Mouse (Mus musculus): Measurements from ENCODE around the gene Adam11. TPM values are rescaled to one million over a fixed set of nuclear protein-coding genes. Genes with fewer than 3 reads are reported as not detected.

The Adam11 gene
- total and polyA plus RNA-seq, 2 experiments from 2014 or later = 22.3 to 46.9 TPM

DNA sequence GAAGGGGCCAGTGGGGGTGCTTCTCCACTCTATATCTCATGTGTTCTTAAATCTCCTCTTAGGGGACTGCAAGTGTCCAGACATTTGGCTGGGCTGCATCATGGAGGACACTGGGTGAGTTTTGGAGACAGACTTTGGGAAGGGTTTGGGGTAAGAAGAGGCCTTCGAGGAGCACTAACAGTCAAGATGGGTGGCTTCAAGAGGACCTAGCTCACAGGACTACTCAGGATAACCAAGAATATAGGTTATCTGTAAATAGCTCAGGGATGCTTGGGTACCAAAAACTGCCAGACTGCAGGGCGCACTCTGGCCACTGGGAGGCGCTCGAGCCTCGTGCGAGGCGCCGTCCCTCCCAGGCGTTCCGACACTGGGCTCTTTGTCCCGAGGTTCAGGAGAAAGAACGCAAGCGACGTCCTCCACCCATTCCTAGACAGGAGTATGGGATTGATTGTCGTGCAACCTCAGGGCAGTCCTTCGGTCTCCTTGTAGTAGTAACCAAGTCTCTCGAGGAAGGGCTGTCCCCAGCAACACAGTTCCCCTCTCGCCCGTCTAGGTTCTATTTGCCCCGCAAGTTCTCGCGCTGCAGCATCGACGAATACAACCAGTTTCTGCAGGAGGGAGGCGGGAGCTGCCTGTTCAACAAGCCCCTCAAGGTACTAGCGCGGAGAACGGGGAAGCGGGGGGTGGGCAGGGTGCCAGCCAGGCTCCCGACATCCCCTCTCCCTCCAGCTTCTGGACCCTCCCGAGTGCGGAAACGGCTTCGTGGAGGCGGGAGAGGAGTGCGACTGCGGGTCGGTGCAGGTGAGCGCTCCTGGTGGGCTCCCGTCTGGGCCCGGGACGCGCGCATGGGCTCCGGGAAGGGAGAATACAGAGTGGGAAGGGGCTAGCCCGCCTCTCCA, 12.7 kb downstream of the Adam11 start:
- H3K9ac ChIP-seq (replicated peaks; ENCODE audit: low read length, poor library complexity, severe bottlenecking) = peak overlapping the region; percentile 80
- peaks cover 23% of the 10 kb centered on the region for H3K36me3 ChIP-seq (ENCODE audit: insufficient read depth, low read length)
- peak overlapping the region; percentile 90 for H3K27ac ChIP-seq (ENCODE audit: low read depth, low read length)
- H3K27me3 ChIP-seq (ENCODE audit: insufficient read depth, low read length) = no peaks in the 10 kb centered on the region
- no peaks in the 10 kb centered on the region for H3K9me3 ChIP-seq (ENCODE audit: low read length)
- DNase-seq (ENCODE audit: low spot score) (peak; percentile 90), ATAC-seq (ENCODE audit: low FRiP score) (peak; percentile 45)
- H3K4me2 ChIP-seq (ENCODE audit: low read depth, low read length, poor library complexity, severe bottlenecking) = peak overlapping the region; percentile 88
- peaks cover 5% of the 10 kb centered on the region; the same call in 1 of the 2 replicates for H3K4me1 ChIP-seq (ENCODE audit: insufficient read depth, low read length)
- peak; percentile 99 for TF ChIP-seq CTCF (IDR thresholded peaks at IDR 0.05)
- WGBS = under 1% methylated on average over 45 of the region's 46 CpGs
- H3K4me3 ChIP-seq (ENCODE audit: low read depth, low read length) = peak overlapping the region; percentile 50

DNA sequence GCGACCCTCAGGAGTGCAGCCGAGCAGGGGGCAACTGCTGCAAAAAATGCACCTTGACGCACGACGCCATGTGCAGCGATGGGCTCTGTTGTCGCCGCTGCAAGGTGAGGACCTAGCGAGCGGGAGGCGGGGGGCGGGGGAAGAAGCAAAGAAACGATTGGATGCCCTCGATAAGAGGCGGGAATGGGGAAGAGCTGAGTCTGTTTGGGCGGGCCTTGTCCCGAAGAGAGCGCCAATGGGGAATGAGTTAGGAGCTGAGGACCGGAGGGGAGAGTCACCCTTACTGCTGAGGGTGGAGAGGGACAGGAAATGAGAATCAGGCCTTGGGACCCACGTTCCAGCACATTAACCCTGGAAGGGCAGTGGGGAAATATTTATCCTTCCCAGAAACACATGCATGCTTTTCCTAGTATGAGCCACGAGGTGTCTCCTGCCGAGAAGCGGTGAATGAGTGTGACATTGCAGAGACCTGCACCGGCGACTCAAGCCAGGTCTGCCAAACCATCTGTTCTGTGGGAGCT, 13.4 kb downstream of the Adam11 start:
- H3K4me3 ChIP-seq (ENCODE audit: low read depth, low read length) = peak overlapping the region; percentile 50
- peak; percentile 70 for TF ChIP-seq CTCF (IDR thresholded peaks at IDR 0.05)
- no peaks in the 10 kb centered on the region for H3K9me3 ChIP-seq (ENCODE audit: low read length)
- H3K4me1 ChIP-seq (ENCODE audit: insufficient read depth, low read length) = peaks cover 5% of the 10 kb centered on the region; the same call in 1 of the 2 replicates
- peak overlapping the region; percentile 90 for H3K27ac ChIP-seq (ENCODE audit: low read depth, low read length)
- peaks cover 23% of the 10 kb centered on the region for H3K36me3 ChIP-seq (ENCODE audit: insufficient read depth, low read length)
- H3K27me3 ChIP-seq (ENCODE audit: insufficient read depth, low read length) = no peaks in the 10 kb centered on the region
- ATAC-seq (ENCODE audit: low FRiP score) = peak; percentile 76
- H3K9ac ChIP-seq (replicated peaks; ENCODE audit: low read length, poor library complexity, severe bottlenecking) = peak overlapping the region; percentile 80
- under 1% methylated on average over 25 of the region's 25 CpGs for WGBS
- peak; percentile 93 for DNase-seq (ENCODE audit: low spot score)
- H3K4me2 ChIP-seq (ENCODE audit: low read depth, low read length, poor library complexity, severe bottlenecking) = peak overlapping the region; percentile 88

DNA sequence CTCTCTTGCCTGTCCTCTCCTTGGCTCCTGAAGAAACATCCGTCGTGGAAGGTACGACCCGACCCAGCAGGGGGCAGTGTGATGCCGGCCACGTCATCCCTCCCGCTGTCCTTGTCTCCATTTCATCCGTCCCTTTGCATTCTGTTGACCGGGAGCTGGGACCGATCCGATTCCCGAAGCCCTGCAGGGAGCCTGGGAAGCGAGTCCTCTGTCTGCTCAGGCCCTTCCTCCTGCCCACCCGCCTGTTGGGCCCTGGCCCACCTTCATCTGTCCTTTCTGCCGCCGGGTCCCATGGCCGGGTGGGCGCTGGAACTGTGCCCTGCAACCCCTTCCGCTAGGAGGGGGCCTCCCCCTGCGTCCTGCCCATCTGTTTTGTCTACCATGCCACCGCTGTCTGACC, 16.4 kb downstream of the Adam11 start:
- 28% methylated on average over 21 of the region's 21 CpGs for WGBS
- Histone ChIP-seq H3K4me3 (ENCODE audit: low read depth, low read length) (0 out of 2 replicates have a peak overlapping the region, but pooled peaks have one; percentile 6), H3K36me3 (ENCODE audit: insufficient read depth, low read length) (peaks cover 23% of the 10 kb centered on the region), H3K9me3 (ENCODE audit: low read length) (no peaks in the 10 kb centered on the region), H3K9ac (replicated peaks; ENCODE audit: low read length, poor library complexity, severe bottlenecking) (peak overlapping the region; percentile 25), H3K27ac (ENCODE audit: low read depth, low read length) (0 out of 2 replicates have a peak overlapping the region, but pooled peaks have one; percentile 13), H3K4me2 (ENCODE audit: low read depth, low read length, poor library complexity, severe bottlenecking) (peak overlapping the region; percentile 32), H3K4me1 (ENCODE audit: insufficient read depth, low read length) (0 out of 2 replicates have a peak, but pooled peaks cover 3% of the 10 kb centered on the region), H3K27me3 (ENCODE audit: insufficient read depth, low read length) (no peaks in the 10 kb centered on the region)
- TF ChIP-seq CTCF (IDR thresholded peaks at IDR 0.05) = peak; percentile 86
- ATAC-seq (ENCODE audit: low FRiP score) = no peak
- peak; percentile 79 for DNase-seq (ENCODE audit: low spot score)

DNA sequence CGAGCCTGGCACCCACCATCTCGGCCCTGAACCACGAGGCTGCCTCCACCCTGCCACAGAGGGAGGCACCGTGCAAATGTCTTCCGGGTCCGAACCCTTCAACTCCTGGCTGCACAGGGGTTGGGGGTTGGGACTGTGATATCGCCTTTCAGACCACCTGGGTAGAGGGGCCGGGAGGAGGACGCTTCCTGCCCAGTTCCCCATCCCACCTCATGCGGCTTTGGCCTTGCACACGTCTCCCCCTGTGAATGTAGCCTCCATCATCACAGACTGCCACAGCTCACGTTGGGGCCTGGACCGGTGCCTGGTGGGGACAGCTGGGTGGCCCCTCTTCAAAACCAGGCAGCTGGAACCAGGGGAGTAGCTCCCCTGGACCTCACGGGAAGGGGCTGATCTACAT, 16.9 kb downstream of the Adam11 start:
- Histone ChIP-seq H3K4me2 (ENCODE audit: low read depth, low read length, poor library complexity, severe bottlenecking) (peak overlapping the region; percentile 32; the same call in 1 of the 2 replicates), H3K4me1 (ENCODE audit: insufficient read depth, low read length) (0 out of 2 replicates have a peak, but pooled peaks cover 3% of the 10 kb centered on the region), H3K27me3 (ENCODE audit: insufficient read depth, low read length) (no peaks in the 10 kb centered on the region), H3K36me3 (ENCODE audit: insufficient read depth, low read length) (peaks cover 23% of the 10 kb centered on the region), H3K4me3 (ENCODE audit: low read depth, low read length) (no peak overlapping the region), H3K9ac (replicated peaks; ENCODE audit: low read length, poor library complexity, severe bottlenecking) (no peak overlapping the region), H3K27ac (ENCODE audit: low read depth, low read length) (0 out of 2 replicates have a peak overlapping the region, but pooled peaks have one; percentile 13), H3K9me3 (ENCODE audit: low read length) (no peaks in the 10 kb centered on the region)
- ATAC-seq (ENCODE audit: low FRiP score) (no peak), DNase-seq (ENCODE audit: low spot score) (no peak)
- TF ChIP-seq CTCF (IDR thresholded peaks at IDR 0.05) = no peak
- WGBS = 37% methylated on average over 14 of the region's 14 CpGs

DNA sequence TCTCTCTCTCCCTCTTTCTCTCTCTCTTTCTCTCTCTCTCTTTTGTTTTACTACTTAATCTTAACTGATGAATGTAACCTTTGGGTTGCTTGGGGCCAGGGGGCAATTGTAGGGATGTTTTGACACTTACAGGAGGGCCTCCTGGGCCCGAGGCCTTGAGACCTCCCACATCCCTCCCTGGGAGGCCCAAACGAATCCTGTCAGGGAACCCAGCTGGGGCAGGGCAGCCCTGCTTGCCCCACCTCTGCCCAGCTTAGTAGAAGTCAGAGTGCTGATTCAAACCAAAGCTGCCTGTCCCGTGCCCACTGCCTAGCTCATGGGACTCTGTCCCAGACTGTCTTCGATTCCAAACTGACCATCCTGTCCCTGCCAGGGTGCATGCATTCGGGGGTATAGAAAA, 17.4 kb downstream of the Adam11 start:
- no peaks in the 10 kb centered on the region for H3K27me3 ChIP-seq (ENCODE audit: insufficient read depth, low read length)
- H3K9me3 ChIP-seq (ENCODE audit: low read length) = no peaks in the 10 kb centered on the region
- ATAC-seq (ENCODE audit: low FRiP score) (no peak), DNase-seq (ENCODE audit: low spot score) (no peak)
- H3K4me3 ChIP-seq (ENCODE audit: low read depth, low read length) = no peak overlapping the region
- 0 out of 2 replicates have a peak, but pooled peaks cover 3% of the 10 kb centered on the region for H3K4me1 ChIP-seq (ENCODE audit: insufficient read depth, low read length)
- no peak overlapping the region for H3K9ac ChIP-seq (replicated peaks; ENCODE audit: low read length, poor library complexity, severe bottlenecking)
- no peak for TF ChIP-seq CTCF (IDR thresholded peaks at IDR 0.05)
- peaks cover 23% of the 10 kb centered on the region for H3K36me3 ChIP-seq (ENCODE audit: insufficient read depth, low read length)
- no peak overlapping the region for H3K4me2 ChIP-seq (ENCODE audit: low read depth, low read length, poor library complexity, severe bottlenecking)
- no peak overlapping the region for H3K27ac ChIP-seq (ENCODE audit: low read depth, low read length)
- WGBS = 47% methylated on average over 5 of the region's 5 CpGs
